Mouse (Mus musculus): Measurements from ENCODE around the gene Zfp219. TPM values are rescaled to one million over a fixed set of nuclear protein-coding genes. Genes with fewer than 3 reads are reported as not detected.
A peak's percentile ranks its signal among the peaks of the same experiment; 100 is the strongest.

Gene Zfp219
- polyA plus RNA-seq, 1 experiment: 54.3 TPM

- Histone ChIP-seq H3K4me3 (ENCODE audit: insufficient read depth, low read length) (no peak overlapping the region), H3K27ac (ENCODE audit: insufficient read depth, low read length) (no peak overlapping the region), H3K4me1 (ENCODE audit: control insufficient read depth, insufficient read depth, low read length) (0 out of 2 replicates have a peak, but pooled peaks cover 1% of the 10 kb centered on the region)
- TF ChIP-seq POLR2A (IDR thresholded peaks at IDR 0.05; ENCODE audit: extremely low read depth, insufficient read depth, low read length): no peak
- no peak for TF ChIP-seq CTCF (IDR thresholded peaks at IDR 0.05; ENCODE audit: extremely low read depth, insufficient read depth, low read length)
Observed at GRCm38 (mm10) chr14:52013021-52013610, 7.4 kb downstream of the Zfp219 start.

- H3K27ac ChIP-seq (ENCODE audit: insufficient read depth, low read length): no peak overlapping the region; the same call in 1 of the 2 replicates
- H3K4me3 ChIP-seq (ENCODE audit: insufficient read depth, low read length): no peak overlapping the region
- TF ChIP-seq CTCF (IDR thresholded peaks at IDR 0.05; ENCODE audit: extremely low read depth, insufficient read depth, low read length): no peak
- TF ChIP-seq POLR2A (IDR thresholded peaks at IDR 0.05; ENCODE audit: extremely low read depth, insufficient read depth, low read length): no peak
- 0 out of 2 replicates have a peak, but pooled peaks cover 1% of the 10 kb centered on the region for H3K4me1 ChIP-seq (ENCODE audit: control insufficient read depth, insufficient read depth, low read length)
Observed at GRCm38 (mm10) chr14:52012553-52012952, 8.0 kb downstream of the Zfp219 start.

GRCm38 (mm10) chr14:52012085-52012484, 8.4 kb downstream of the Zfp219 start:
- Histone ChIP-seq H3K4me3 (ENCODE audit: insufficient read depth, low read length) (no peak overlapping the region), H3K27ac (ENCODE audit: insufficient read depth, low read length) (no peak overlapping the region; the same call in 1 of the 2 replicates), H3K4me1 (ENCODE audit: control insufficient read depth, insufficient read depth, low read length) (0 out of 2 replicates have a peak, but pooled peaks cover 1% of the 10 kb centered on the region)
- TF ChIP-seq CTCF (IDR thresholded peaks at IDR 0.05; ENCODE audit: extremely low read depth, insufficient read depth, low read length) (no peak), POLR2A (IDR thresholded peaks at IDR 0.05; ENCODE audit: extremely low read depth, insufficient read depth, low read length) (no peak)

GRCm38 (mm10) chr14:52011683-52012082, 8.8 kb downstream of the Zfp219 start:
- 0 out of 2 replicates have a peak, but pooled peaks cover 1% of the 10 kb centered on the region for H3K4me1 ChIP-seq (ENCODE audit: control insufficient read depth, insufficient read depth, low read length)
- no peak overlapping the region for H3K4me3 ChIP-seq (ENCODE audit: insufficient read depth, low read length)
- TF ChIP-seq CTCF (IDR thresholded peaks at IDR 0.05; ENCODE audit: extremely low read depth, insufficient read depth, low read length) (no peak), POLR2A (IDR thresholded peaks at IDR 0.05; ENCODE audit: extremely low read depth, insufficient read depth, low read length) (no peak)
- H3K27ac ChIP-seq (ENCODE audit: insufficient read depth, low read length): no peak overlapping the region

GRCm38 (mm10) chr14:52010446-52011111, 10.0 kb downstream of the Zfp219 start:
- no peak overlapping the region for H3K4me3 ChIP-seq (ENCODE audit: insufficient read depth, low read length)
- no peak for TF ChIP-seq CTCF (IDR thresholded peaks at IDR 0.05; ENCODE audit: extremely low read depth, insufficient read depth, low read length)
- TF ChIP-seq POLR2A (IDR thresholded peaks at IDR 0.05; ENCODE audit: extremely low read depth, insufficient read depth, low read length): no peak
- no peak overlapping the region for H3K27ac ChIP-seq (ENCODE audit: insufficient read depth, low read length)
- H3K4me1 ChIP-seq (ENCODE audit: control insufficient read depth, insufficient read depth, low read length): 0 out of 2 replicates have a peak, but pooled peaks cover 1% of the 10 kb centered on the region

- H3K4me3 ChIP-seq (ENCODE audit: insufficient read depth, low read length): no peak overlapping the region
- TF ChIP-seq POLR2A (IDR thresholded peaks at IDR 0.05; ENCODE audit: extremely low read depth, insufficient read depth, low read length) (no peak), CTCF (IDR thresholded peaks at IDR 0.05; ENCODE audit: extremely low read depth, insufficient read depth, low read length) (no peak)
- no peak overlapping the region for H3K27ac ChIP-seq (ENCODE audit: insufficient read depth, low read length)
- H3K4me1 ChIP-seq (ENCODE audit: control insufficient read depth, insufficient read depth, low read length): 0 out of 2 replicates have a peak, but pooled peaks cover 1% of the 10 kb centered on the region
Observed at GRCm38 (mm10) chr14:52009841-52010240, 10.7 kb downstream of the Zfp219 start.

GRCm38 (mm10) chr14:52009361-52009760, 11.2 kb downstream of the Zfp219 start:
- 0 out of 2 replicates have a peak overlapping the region, but pooled peaks have one; percentile 4 for H3K4me3 ChIP-seq (ENCODE audit: insufficient read depth, low read length)
- H3K27ac ChIP-seq (ENCODE audit: insufficient read depth, low read length): no peak overlapping the region
- 0 out of 2 replicates have a peak, but pooled peaks cover 1% of the 10 kb centered on the region for H3K4me1 ChIP-seq (ENCODE audit: control insufficient read depth, insufficient read depth, low read length)
- TF ChIP-seq POLR2A (IDR thresholded peaks at IDR 0.05; ENCODE audit: extremely low read depth, insufficient read depth, low read length): no peak
- TF ChIP-seq CTCF (IDR thresholded peaks at IDR 0.05; ENCODE audit: extremely low read depth, insufficient read depth, low read length): no peak

- Histone ChIP-seq H3K4me1 (ENCODE audit: control insufficient read depth, insufficient read depth, low read length) (0 out of 2 replicates have a peak, but pooled peaks cover 1% of the 10 kb centered on the region), H3K4me3 (ENCODE audit: insufficient read depth, low read length) (0 out of 2 replicates have a peak overlapping the region, but pooled peaks have one; percentile 4), H3K27ac (ENCODE audit: insufficient read depth, low read length) (no peak overlapping the region)
- peak; percentile 97 for TF ChIP-seq CTCF (IDR thresholded peaks at IDR 0.05; ENCODE audit: extremely low read depth, insufficient read depth, low read length)
- TF ChIP-seq POLR2A (IDR thresholded peaks at IDR 0.05; ENCODE audit: extremely low read depth, insufficient read depth, low read length): no peak
Observed at GRCm38 (mm10) chr14:52008321-52009203, 12.0 kb downstream of the Zfp219 start.

- no peak overlapping the region for H3K27ac ChIP-seq (ENCODE audit: insufficient read depth, low read length)
- H3K4me1 ChIP-seq (ENCODE audit: control insufficient read depth, insufficient read depth, low read length): peaks cover 4% of the 10 kb centered on the region
- no peak for TF ChIP-seq POLR2A (IDR thresholded peaks at IDR 0.05; ENCODE audit: extremely low read depth, insufficient read depth, low read length)
- no peak for TF ChIP-seq CTCF (IDR thresholded peaks at IDR 0.05; ENCODE audit: extremely low read depth, insufficient read depth, low read length)
- H3K4me3 ChIP-seq (ENCODE audit: insufficient read depth, low read length): no peak overlapping the region
Observed at GRCm38 (mm10) chr14:52006771-52007170, 13.8 kb downstream of the Zfp219 start.
